Mouse (Mus musculus) liver, embryonic 14.5 days (tissue): ENCODE measurements at regions not wholly inside any gene's neighbourhood (a gene's known extent, or its start where the extent isn't known, plus 50 kb on each side); places are given as distances from the start of the nearest gene placed in this dataset.

ENCODE experiments used
- CTCF ChIP-seq: IDR thresholded peaks from 2 replicates; pipeline ENCODE4 v1.5.1; 2016; ENCODE audit warnings: antibody characterized with exemption, low read depth, control low read depth
- EP300 ChIP-seq: IDR thresholded peaks from 2 replicates; pipeline ENCODE4 v1.6.1; 2016; ENCODE audit warnings: antibody characterized with exemption, low read depth

DNA sequence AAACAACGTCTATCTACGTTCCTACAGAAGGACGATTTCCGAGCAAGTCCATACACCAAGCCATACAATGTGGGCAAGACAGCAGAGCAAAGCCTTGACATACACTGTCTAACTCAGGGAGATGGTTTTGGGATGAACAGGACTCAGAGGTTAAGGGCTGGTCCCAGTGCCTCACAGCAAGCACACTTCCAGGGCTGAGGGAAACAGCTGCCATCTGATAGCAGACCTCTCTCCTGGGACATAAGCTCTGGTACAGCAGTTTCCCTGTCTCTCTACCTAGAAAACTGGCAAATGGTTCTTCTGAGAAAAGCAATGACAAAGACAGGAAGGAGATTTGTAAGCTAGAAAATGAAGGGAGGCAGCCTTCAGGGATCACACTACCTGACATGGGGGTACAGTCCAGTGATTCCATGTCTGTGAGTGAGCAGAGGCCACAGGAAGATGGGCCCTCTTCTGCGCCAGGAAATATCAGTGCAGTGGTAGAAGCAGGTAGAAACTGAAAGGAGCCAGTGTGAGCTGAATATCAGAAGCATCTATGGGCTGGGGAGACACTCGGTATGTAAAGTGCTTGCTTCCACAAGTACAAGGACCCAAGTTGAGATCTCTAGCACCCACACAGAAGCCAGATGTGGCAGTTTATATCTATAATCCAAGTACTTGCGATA lies 70.0 kb downstream of the Tomm20 start:
- TF ChIP-seq CTCF (no peak), EP300 (no peak)
